Mouse (Mus musculus) hindbrain, embryonic 12.5 days (tissue): ENCODE data around the gene Hmcn2. TPM values are rescaled to one million over a fixed set of nuclear protein-coding genes. Genes with fewer than 3 reads are reported as not detected.
A peak's percentile ranks its signal among the peaks of the same experiment; 100 is the strongest.

Source experiments
- ATAC-seq: fragments of 200-750 bp; cut with Nextera tagmentation; 2 replicates; pipeline ENCODE4 v1.8.0; 2017; ENCODE audit warnings: moderate TSS enrichment; ENCODE audit not compliant: low FRiP score
- H3K27ac ChIP-seq: fragments of 300-500 bp; sonication (generic); 2 replicates; pipeline ENCODE4 v1.5.1; 2016; ENCODE audit warnings: mild to moderate bottlenecking
- H3K27me3 ChIP-seq: fragments of 300-500 bp; sonication (generic); 2 replicates; pipeline ENCODE4 v1.6.1; 2016; ENCODE audit warnings: mild to moderate bottlenecking
- H3K36me3 ChIP-seq: fragments of 300-500 bp; sonication (generic); 2 replicates; pipeline ENCODE4 v1.6.1; 2016; ENCODE audit warnings: mild to moderate bottlenecking
- H3K4me1 ChIP-seq: fragments of 300-500 bp; sonication (generic); 2 replicates; pipeline ENCODE4 v1.6.1; 2016
- H3K4me2 ChIP-seq: fragments of 300-500 bp; sonication (generic); replicated peaks from 2 replicates; pipeline ENCODE4 v1.6.1; 2016; ENCODE audit warnings: mild to moderate bottlenecking
- H3K4me3 ChIP-seq: fragments of 300-500 bp; sonication (generic); 2 replicates; pipeline ENCODE4 v1.5.1; 2016; ENCODE audit warnings: mild to moderate bottlenecking
- H3K9ac ChIP-seq: fragments of 300-500 bp; sonication (generic); 2 replicates; pipeline ENCODE4 v1.6.1; 2016; ENCODE audit warnings: mild to moderate bottlenecking, moderate library complexity
- H3K9me3 ChIP-seq: fragments of 300-500 bp; sonication (generic); replicated peaks from 2 replicates; pipeline ENCODE4 v1.6.1; 2016; ENCODE audit warnings: mild to moderate bottlenecking
- WGBS: fragments of 180-500 bp; shearing (Covaris S2); methylation state at CpG from one replicate; pipeline ENCODE4 v1.1.7; 2016; 5-methylcytosine and 5-hydroxymethylcytosine counted together
- polyA plus RNA-seq: library from polyadenylated mRNA; unstranded; fragments of >200 nt; fragmentation: Nextera tagmentation; extraction: Ambion mirVana; gene quantifications from 2 replicates; pipeline ENCODE4 v1.2.1, GENCODE M21; 2016

Gene Hmcn2
- polyA plus RNA-seq, 1 experiment from 2014 or later = 0.30 TPM

DNA sequence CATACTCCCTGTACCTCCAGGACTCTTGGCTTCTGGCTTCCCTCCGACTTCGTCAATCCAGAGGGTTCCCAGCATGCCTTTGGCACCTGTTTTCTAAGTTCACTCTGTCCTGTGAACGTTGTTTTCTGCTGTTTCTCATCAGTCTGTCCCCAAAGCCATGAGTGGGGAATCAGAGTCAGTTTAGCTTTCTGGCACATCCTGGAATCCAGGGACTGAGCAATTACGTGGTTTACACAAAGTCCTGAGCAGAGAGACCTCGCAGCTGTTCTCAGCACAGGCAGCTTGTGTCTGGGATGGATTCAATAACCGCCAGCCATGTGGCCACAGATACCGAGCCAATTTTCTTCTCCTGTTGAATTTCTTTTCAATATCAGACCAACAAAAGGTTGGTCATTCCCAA is 53.0 kb downstream of the Hmcn2 start:
- no peaks in the 10 kb centered on the region for H3K36me3 ChIP-seq
- H3K9ac ChIP-seq = no peak overlapping the region
- H3K27ac ChIP-seq = no peak overlapping the region
- H3K4me2 ChIP-seq = no peak overlapping the region
- peaks cover 3% of the 10 kb centered on the region; the same call in 1 of the 2 replicates for H3K9me3 ChIP-seq
- 78% methylated on average over 7 of the region's 7 CpGs for WGBS
- H3K4me1 ChIP-seq = no peaks in the 10 kb centered on the region
- no peaks in the 10 kb centered on the region for H3K27me3 ChIP-seq
- ATAC-seq = no peak
- H3K4me3 ChIP-seq = no peak overlapping the region

DNA sequence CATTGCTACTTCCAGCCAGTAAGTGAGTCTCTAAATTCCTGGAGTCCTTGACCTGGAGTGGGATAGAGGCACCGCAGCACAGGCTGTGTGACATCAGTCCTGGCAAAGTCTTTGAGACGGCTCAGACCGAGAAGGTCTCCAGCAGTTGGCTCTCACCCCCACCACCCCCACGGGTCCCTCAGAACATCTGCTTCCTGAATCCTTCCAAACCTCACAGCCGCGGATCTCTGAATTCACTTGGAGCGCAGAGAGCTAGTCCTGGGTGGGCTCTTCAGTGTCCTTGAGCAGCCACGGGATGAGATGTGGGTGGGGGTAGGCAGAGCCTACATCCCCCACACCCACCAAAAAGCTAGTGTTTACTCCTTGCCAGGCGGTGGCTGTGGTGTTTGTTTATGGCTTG is 57.2 kb downstream of the Hmcn2 start:
- no peaks in the 10 kb centered on the region for H3K4me1 ChIP-seq
- no peaks in the 10 kb centered on the region for H3K36me3 ChIP-seq
- H3K9ac ChIP-seq = no peak overlapping the region
- ATAC-seq = no peak
- H3K4me3 ChIP-seq = no peak overlapping the region
- H3K27ac ChIP-seq = no peak overlapping the region
- H3K4me2 ChIP-seq = no peak overlapping the region
- peaks cover 6% of the 10 kb centered on the region; the same call in 1 of the 2 replicates for H3K9me3 ChIP-seq
- H3K27me3 ChIP-seq = no peaks in the 10 kb centered on the region; the same call in 1 of the 2 replicates
- 86% methylated on average over 9 of the region's 9 CpGs for WGBS

DNA sequence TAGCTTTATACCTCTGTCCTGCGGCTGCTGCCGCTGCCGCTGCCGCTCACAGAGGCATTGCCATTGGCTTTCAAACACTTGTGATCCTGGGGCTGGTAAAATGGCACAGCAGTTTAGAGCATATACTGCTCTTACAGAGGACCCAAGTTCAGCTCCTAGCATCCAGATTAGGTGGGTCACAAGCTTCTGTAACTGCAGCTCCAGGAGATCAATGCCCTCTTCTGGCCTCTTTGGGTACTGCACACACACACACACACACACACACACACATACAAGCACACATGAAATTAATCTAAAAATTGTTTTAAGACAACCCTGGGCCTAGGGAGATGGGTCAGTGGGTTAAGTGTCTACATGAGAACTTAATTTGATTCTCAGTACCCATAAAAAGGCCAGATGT is 58.0 kb downstream of the Hmcn2 start:
- Histone ChIP-seq H3K36me3 (no peaks in the 10 kb centered on the region), H3K4me3 (no peak overlapping the region), H3K9me3 (peaks cover 6% of the 10 kb centered on the region; the same call in 1 of the 2 replicates), H3K4me1 (no peaks in the 10 kb centered on the region), H3K27ac (no peak overlapping the region), H3K27me3 (no peaks in the 10 kb centered on the region; the same call in 1 of the 2 replicates), H3K4me2 (no peak overlapping the region), H3K9ac (no peak overlapping the region)
- ATAC-seq = no peak
- WGBS = 96% methylated on average over 4 of the region's 4 CpGs

DNA sequence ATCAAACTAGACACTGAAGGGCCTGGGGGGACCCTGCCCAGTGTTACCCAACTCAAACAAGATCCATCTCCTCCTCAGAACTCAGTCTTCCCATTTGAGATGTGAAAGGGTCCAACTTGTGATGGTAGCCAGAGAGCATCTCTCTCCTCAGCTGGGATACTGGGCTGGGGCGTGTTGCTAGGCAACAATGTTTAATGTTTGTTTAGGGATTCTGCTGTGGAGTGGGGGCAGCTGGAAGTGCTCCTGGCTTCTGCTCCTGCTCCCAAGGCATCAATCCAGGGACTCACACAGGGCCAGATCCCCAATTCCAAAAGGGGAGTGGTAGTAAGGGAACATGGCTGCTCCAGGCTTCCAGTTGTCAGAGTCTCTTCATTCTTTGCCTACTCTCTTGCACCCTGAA is 60.2 kb downstream of the Hmcn2 start:
- no peak overlapping the region for H3K9ac ChIP-seq
- H3K27ac ChIP-seq = no peak overlapping the region
- no peak overlapping the region for H3K4me3 ChIP-seq
- H3K9me3 ChIP-seq = peaks cover 6% of the 10 kb centered on the region; the same call in 1 of the 2 replicates
- H3K36me3 ChIP-seq = no peaks in the 10 kb centered on the region
- 91% methylated on average over 1 of the region's 1 CpGs for WGBS
- no peaks in the 10 kb centered on the region; the same call in 1 of the 2 replicates for H3K27me3 ChIP-seq
- no peak overlapping the region for H3K4me2 ChIP-seq
- no peak for ATAC-seq
- H3K4me1 ChIP-seq = no peaks in the 10 kb centered on the region

DNA sequence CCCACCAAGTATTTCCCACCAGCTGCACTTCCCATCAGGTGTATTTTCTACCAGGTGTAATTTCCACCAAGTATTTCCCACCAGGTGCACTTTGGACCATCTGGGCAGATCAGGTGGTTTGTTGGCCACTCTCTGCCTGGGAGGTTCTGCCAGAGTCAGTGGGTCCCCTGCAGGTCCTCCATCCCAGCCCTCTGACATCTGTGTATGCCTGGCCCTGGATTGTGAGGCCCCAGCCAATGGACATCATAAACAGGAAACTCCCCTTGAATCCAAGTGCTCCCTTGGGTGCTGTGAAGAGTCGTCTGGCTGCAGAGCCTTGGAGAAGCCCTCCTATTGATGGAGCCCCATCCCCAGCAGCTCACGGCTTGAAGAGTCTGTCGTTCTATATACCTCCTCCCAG is 61.8 kb downstream of the Hmcn2 start:
- Histone ChIP-seq H3K4me2 (no peak overlapping the region), H3K9ac (no peak overlapping the region), H3K9me3 (peaks cover 6% of the 10 kb centered on the region; the same call in 1 of the 2 replicates), H3K27me3 (no peaks in the 10 kb centered on the region; the same call in 1 of the 2 replicates), H3K4me3 (no peak overlapping the region), H3K27ac (no peak overlapping the region), H3K4me1 (no peaks in the 10 kb centered on the region), H3K36me3 (no peaks in the 10 kb centered on the region)
- ATAC-seq = no peak
- WGBS = 57% methylated on average over 3 of the region's 3 CpGs

DNA sequence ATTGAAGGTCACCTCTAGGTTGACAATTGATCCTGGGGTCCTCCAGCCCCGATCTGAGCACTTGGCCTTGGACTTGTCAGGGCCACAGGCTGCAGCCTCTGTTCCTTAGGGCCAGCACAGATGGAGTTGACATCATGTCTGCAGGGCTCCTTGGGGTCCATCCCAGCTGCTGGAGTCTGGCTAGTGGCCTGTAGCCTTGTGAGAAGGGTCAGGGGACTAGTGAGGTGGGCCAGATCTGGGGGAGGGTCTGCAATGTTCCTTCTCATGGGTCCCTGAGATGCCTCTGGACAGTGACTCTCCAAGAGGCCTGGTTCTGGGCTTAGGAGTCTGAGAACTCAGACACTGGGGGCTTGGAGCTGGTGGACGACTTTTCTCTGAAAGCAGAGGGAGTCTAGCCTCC is 63.3 kb downstream of the Hmcn2 start:
- WGBS = 52% methylated on average over 2 of the region's 2 CpGs
- no peak for ATAC-seq
- H3K9me3 ChIP-seq = no peaks in the 10 kb centered on the region
- H3K27me3 ChIP-seq = no peaks in the 10 kb centered on the region; the same call in 1 of the 2 replicates
- no peak overlapping the region for H3K4me3 ChIP-seq
- no peak overlapping the region for H3K27ac ChIP-seq
- H3K4me2 ChIP-seq = no peak overlapping the region
- H3K4me1 ChIP-seq = no peaks in the 10 kb centered on the region
- H3K9ac ChIP-seq = no peak overlapping the region
- H3K36me3 ChIP-seq = no peaks in the 10 kb centered on the region

DNA sequence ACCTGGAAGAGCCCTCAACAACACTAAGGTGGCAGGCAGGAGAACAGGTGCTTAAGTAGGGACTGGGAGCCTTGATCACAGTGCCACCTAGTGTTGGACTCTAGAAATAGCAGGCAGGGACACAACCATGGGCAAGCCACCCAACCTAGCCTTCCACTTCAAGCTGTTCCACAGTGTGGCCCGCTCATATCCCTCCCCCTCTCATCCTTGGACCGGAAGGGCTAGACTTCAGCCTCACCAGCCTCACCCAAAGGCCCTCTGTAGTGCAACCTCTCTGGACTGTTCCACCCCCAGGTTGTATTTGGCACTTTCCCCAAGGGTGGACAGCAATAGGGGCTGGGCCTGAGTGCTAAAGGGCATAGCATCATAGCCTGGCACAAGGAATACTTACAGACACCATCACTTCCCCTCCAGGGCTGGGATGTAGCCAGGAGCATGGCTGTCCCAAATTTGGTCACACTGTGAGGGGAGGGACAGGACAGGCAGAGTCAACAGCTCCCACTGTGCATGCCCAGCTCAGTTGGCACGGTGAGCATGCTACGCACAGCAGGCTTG is 67.2 kb downstream of the Hmcn2 start:
- ATAC-seq = peak; percentile 60; the same call in 1 of the 2 replicates
- Histone ChIP-seq H3K4me3 (no peak overlapping the region), H3K27ac (no peak overlapping the region), H3K9me3 (no peaks in the 10 kb centered on the region), H3K9ac (no peak overlapping the region), H3K4me2 (no peak overlapping the region), H3K36me3 (no peaks in the 10 kb centered on the region), H3K27me3 (0 out of 2 replicates have a peak, but pooled peaks cover 7% of the 10 kb centered on the region), H3K4me1 (no peaks in the 10 kb centered on the region)
- WGBS = 58% methylated on average over 4 of the region's 4 CpGs

DNA sequence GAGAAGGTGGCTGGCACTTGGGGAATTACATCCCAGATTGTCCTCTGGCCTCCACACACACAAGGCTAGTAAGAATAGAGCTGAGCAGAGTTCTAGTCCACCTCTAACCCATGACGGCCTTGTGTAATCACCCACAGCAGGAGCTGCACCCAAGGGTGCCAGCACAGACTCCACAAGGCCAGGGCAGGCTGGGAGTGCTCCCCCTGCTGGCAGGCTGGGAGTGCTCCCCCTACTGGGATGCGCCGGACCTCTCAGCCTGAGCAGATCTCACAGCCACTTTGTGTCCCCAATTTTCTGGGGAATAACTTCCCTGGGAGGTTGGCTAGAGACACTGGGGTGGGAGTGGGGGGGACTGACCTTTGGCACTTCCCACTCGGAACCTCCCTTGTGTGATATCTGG is 68.7 kb downstream of the Hmcn2 start:
- Histone ChIP-seq H3K9me3 (no peaks in the 10 kb centered on the region), H3K9ac (no peak overlapping the region), H3K4me1 (no peaks in the 10 kb centered on the region), H3K27me3 (0 out of 2 replicates have a peak, but pooled peaks cover 7% of the 10 kb centered on the region), H3K4me2 (no peak overlapping the region), H3K27ac (no peak overlapping the region), H3K4me3 (no peak overlapping the region), H3K36me3 (no peaks in the 10 kb centered on the region)
- no peak for ATAC-seq
- 16% methylated on average over 4 of the region's 4 CpGs for WGBS

DNA sequence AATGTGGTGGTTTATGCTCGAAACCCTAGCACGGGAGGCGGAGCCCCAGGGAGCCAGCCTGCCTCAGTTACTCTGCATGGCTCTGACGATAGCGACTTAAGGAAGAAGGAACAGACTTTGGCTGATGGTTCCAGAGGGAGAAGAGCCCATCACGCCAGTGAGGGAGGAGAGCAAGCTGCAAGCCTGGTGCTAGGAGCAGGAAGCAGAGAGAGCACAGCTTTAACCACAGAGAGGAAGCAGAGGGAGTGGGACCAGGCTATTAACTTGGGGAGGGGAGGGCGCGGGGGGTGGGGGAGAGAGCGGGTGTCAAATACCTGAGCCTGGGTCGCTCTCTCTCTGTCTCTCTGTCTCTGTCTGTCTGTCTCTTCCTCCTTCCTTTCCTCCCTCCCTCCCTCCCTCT is 102.8 kb downstream of the Hmcn2 start:
- Histone ChIP-seq H3K4me3 (no peak overlapping the region), H3K4me2 (no peak overlapping the region), H3K27me3 (peaks cover 3% of the 10 kb centered on the region; the same call in 1 of the 2 replicates), H3K36me3 (no peaks in the 10 kb centered on the region), H3K9ac (no peak overlapping the region), H3K9me3 (no peaks in the 10 kb centered on the region), H3K27ac (no peak overlapping the region), H3K4me1 (peaks cover 8% of the 10 kb centered on the region)
- no peak for ATAC-seq
- 64% methylated on average over 10 of the region's 10 CpGs for WGBS

DNA sequence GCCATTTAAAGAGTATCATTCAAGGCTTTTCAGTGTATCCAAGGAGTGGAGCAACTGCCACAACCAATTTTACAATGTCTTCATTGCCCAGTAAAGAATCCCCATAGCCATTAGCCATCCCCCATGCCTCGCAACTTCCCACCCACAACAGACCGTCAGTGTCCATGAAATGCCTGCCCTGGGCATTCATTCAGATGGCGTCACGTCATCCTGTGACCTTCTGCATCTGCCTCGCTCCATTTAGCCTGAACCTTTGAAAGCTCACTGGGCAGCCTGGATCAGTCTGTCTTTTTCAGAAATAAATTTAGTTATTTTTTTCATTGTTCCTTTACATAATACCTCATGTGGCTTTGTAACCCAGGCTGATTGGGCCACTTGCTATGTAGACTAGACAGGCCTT is 103.8 kb downstream of the Hmcn2 start:
- Histone ChIP-seq H3K27ac (no peak overlapping the region), H3K4me3 (no peak overlapping the region), H3K36me3 (no peaks in the 10 kb centered on the region), H3K4me1 (peaks cover 8% of the 10 kb centered on the region), H3K27me3 (peaks cover 4% of the 10 kb centered on the region; the same call in 1 of the 2 replicates), H3K9me3 (no peaks in the 10 kb centered on the region), H3K4me2 (no peak overlapping the region), H3K9ac (no peak overlapping the region)
- WGBS = 73% methylated on average over 5 of the region's 5 CpGs
- no peak for ATAC-seq

DNA sequence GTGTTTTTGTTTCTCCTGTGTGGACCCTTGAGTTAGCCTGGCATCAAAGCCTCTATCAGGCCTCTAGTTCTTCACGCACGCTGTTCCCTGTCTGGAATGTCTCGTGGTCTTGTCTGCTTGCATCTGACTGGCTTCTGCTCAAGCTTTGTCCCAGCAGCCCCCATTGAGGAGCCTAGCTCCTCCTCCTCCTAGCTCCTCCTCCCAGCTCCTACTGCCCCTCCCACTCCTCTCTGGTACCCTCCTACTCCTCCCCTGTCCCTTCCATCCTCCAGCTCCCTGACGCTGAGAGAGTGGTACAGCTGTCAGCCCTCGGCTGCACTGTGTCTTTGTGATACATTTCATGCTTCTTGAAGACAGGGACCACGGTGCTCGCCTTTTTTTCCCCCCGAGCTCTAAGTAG is 104.4 kb downstream of the Hmcn2 start:
- H3K9me3 ChIP-seq = no peaks in the 10 kb centered on the region
- WGBS = 15% methylated on average over 8 of the region's 8 CpGs
- no peak overlapping the region for H3K4me2 ChIP-seq
- H3K27me3 ChIP-seq = peaks cover 5% of the 10 kb centered on the region; the same call in 1 of the 2 replicates
- H3K27ac ChIP-seq = no peak overlapping the region
- peaks cover 8% of the 10 kb centered on the region for H3K4me1 ChIP-seq
- no peak overlapping the region for H3K4me3 ChIP-seq
- H3K36me3 ChIP-seq = no peaks in the 10 kb centered on the region
- H3K9ac ChIP-seq = no peak overlapping the region
- peak; percentile 73 for ATAC-seq

DNA sequence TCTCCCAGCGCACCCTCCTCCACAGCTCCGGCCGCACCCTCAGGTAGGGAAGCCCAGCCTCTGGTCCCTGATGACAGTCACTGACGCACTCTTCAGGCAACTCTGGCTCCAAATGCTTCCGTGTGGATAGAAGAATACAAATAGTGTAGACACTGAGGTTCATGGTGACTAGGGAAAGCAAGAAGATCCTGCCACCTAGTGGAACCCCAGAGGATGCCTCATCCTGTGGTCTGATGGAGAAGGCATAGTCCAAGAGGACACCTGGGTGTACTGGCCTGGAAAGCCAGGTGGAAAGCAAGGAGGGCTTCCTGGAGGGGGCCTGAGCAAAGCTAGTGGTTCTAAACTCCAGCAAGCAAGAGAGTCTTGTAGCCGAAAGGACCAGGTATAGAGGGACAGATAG is 106.7 kb downstream of the Hmcn2 start:
- Histone ChIP-seq H3K4me3 (no peak overlapping the region), H3K4me2 (no peak overlapping the region), H3K4me1 (peaks cover 8% of the 10 kb centered on the region), H3K36me3 (no peaks in the 10 kb centered on the region), H3K27me3 (peaks cover 15% of the 10 kb centered on the region; the same call in 1 of the 2 replicates), H3K9ac (no peak overlapping the region), H3K27ac (no peak overlapping the region), H3K9me3 (no peaks in the 10 kb centered on the region)
- 80% methylated on average over 6 of the region's 6 CpGs for WGBS
- no peak for ATAC-seq

DNA sequence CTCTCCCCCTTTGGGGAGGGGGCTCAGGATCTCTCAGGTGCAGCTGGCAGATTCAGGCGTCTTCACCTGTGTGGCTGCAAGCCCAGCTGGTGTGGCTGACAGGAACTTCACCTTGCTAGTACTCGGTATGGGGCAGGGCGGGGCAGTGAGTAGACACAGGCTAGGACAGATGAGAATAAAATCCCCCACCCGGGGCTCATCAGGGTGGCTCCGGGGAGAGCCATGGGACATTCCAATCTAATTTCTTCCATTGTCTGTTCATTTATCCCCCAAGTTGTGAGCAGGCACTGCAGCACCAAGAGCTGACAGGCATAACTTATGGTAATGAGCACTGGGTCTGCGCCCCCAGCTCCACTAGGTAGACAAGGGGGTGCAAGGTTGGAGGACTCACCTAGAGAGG is 108.4 kb downstream of the Hmcn2 start:
- H3K36me3 ChIP-seq = no peaks in the 10 kb centered on the region
- H3K9me3 ChIP-seq = no peaks in the 10 kb centered on the region
- no peak overlapping the region for H3K4me3 ChIP-seq
- peaks cover 17% of the 10 kb centered on the region; the same call in 1 of the 2 replicates for H3K27me3 ChIP-seq
- no peak for ATAC-seq
- no peak overlapping the region for H3K27ac ChIP-seq
- no peak overlapping the region for H3K9ac ChIP-seq
- H3K4me1 ChIP-seq = peaks cover 6% of the 10 kb centered on the region; the same call in 1 of the 2 replicates
- WGBS = 64% methylated on average over 6 of the region's 6 CpGs
- H3K4me2 ChIP-seq = no peak overlapping the region
